Mouse (Mus musculus) forelimb bud, embryonic 11.5 days (tissue): ENCODE measurements around the gene Tk2.
"Not testable (repeated sequence)": the region's sequence is repeated elsewhere in the genome, so short reads cannot be mapped to it uniquely, and the experiment has no call there.

Experiments used
- DNase-seq: peaks from one replicate; pipeline ENCODE4 v3.0.0-alpha.2; 2012; ENCODE audit warnings: low read depth, low spot score

The Tk2 gene

DNA sequence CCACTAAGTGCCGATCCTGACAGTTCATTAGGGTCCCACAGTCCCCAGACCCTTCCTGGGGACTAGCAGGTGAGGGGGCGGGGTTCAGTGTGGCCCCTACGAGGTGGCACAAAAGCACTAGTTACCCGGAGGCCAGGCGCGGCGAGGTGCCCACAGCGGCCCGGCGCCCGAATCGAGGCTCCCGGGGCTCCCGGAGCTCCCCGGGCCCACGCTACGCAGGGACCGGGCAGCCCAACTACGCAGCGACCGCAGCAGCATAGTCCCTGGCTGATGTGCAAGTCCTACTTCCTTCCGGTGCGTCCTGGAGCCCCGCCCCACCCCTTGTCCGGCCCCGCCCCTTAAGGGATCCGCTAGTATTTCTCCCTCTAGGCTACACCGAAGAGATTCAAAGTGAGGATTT is at the start of gene Tk2:
TSS of gene Tk2 (minus strand) at position 283 of the 400 bp plus-strand sequence.
- peak; percentile 58 for DNase-seq

GRCm38 (mm10) chr8:104294396-104294795 is 46.0 kb upstream of the Tk2 start:
- DNase-seq: no peak

- not testable (repeated sequence) for DNase-seq
These were observed 44.7 kb upstream of the Tk2 start, which contains the start of gene Cmtm2a for GRCm38 (mm10) chr8:104293081-104293480. TSS of gene Cmtm2a (minus strand) at chr8:104293181.

GRCm38 (mm10) chr8:104268937-104269440 is 20.6 kb upstream of the Tk2 start:
- DNase-seq: no peak

DNA sequence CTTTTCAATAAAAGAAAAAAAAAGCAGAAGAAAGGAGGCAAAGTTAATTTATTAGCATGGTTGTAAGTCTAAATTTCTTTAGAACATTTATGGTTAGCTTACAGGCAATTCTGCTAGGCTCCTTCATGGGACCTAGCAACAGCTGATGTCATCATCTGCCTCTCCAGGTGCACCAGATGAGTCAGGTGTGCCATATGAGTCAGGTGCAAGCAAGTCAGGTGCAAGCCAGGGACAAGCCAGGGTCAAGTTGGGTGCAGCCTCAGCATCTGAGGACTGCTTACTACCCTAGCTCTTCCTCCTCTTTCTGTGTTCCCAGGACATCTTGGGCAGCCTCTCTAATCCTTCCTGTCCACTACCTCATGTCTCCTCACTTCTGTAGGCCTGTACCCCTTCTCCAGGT is 20.0 kb upstream of the Tk2 start:
- no peak for DNase-seq

DNA sequence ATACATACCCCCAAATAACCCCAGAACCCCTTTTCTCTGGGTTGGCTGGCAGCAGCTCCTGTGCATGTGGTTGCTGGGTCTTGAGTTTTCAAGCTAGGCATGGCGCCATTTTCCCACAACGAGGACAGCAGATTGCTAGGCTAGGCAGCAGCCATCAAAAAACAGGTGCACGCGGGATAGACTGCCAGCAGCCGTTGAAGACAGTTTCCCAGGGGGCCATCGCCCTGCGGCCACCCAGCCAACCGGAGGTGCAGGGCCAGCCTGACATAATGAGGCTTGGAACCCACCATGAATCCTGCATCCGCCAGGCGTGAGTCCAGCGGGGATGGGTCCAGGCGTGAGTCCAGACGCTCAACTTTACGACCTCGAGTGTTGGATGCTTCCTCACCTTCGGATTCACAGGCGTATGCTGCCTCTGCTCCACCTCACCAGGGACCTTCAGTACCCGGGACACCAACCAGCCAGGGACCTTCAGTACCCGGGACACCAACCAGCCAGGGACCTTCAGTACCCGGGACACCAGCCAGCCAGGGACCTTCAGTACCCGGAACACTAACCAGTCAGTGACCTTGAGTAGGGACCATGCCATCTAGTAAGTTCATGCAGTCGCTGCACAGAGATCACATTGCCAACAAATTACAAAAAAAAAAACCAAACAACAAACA is 16.0 kb upstream of the Tk2 start:
- DNase-seq: not testable (repeated sequence)

DNA sequence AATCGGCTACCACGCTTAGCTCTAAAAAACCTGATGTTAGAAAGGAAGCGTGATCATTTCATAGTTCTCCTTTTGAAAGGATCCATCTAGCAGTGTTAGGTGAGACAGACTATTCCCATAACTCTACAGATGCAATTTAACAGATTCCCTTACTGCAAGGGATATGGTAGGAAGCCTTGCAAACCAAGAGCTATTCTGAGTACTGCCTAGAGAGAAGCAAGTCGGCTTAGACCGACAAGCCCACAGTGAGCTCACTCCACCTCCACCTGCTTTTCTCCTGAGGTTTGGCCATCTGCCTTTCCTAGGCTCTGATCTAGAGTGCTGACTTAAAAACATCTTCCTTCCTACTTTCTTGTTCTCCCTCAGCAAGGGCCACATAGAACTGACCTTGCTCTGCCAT is 13.4 kb upstream of the Tk2 start:
- not testable (repeated sequence) for DNase-seq

GRCm38 (mm10) chr8:104253016-104253415 is 4.7 kb upstream of the Tk2 start:
- DNase-seq: peak; percentile 9

GRCm38 (mm10) chr8:104251461-104251860 is 3.1 kb upstream of the Tk2 start:
- peak; percentile 6 for DNase-seq

GRCm38 (mm10) chr8:104250439-104251367 is 2.3 kb upstream of the Tk2 start, which contains the start of gene Cklf:
TSS of gene Cklf (plus strand) at chr8:104250861.
- peak; percentile 97 for DNase-seq

DNA sequence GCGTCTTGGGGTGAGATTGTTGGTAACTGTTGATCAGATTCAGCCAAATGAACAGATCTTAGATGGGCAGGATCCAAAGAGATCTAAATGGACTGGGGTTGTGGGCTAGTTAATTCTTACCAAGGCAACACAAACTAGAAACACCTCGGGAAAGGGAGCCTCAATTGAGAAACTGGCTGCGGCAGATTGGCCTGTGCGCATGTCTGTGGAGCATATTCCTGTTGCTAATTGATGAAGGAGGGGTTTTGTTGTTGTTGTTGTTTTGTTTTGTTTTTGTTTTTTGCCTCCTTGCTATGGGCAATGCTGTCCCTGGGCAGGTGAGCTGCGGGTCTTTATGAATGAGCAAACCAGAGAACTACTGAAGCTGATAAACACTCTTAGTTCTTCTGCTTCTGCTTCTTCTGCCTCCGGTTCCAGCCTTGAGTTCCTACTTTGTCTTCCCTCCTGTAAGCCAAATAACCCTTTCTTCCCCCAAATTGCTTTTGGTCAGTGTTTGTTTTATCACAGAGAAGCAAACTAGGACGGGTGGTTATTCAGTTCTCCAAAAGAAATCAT is 1.2 kb upstream of the Tk2 start:
- DNase-seq: no peak

- DNase-seq: peak; percentile 5
These were observed 466 bp downstream of the Tk2 start for GRCm38 (mm10) chr8:104247908-104248275.

DNA sequence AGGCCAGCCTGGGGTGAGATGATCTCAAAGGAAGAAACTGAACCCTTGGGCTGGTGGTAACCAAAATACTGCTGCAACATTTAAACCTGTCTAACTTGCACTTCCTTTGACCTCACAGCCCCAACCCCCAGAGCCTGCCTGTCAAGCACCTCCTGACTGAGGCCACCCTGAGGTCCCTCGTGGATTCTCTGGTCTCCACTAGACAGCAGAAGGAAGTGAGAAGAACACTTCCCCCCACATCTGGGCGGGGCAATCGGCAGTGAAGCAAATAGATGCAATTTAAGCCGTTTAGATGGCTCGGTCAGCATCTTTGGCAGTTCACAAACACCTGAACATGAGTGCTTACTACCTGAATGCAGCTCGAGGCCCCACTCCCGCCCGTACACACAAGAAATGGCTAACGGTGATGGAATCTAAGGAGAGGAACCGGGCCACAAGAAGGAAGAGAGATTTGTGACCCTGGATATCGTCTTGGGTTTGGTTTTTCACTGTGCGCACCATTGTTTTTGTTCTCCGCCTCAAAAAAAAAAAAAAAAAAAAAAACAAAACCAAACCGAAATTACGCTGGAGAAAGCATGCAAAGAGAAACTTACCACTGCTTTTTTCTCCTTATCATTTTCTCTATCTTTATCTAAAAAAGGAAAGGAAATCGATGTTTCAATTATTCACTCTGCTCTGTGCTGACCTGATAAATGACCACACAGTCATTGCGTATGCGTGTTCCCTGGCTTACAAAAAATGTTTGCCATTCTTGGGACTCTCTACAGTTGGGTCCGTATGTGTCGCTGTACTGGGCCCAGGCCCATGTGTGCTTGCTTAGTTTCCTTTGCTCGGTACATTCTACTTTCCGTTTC is 1.1 kb downstream of the Tk2 start:
- DNase-seq: no peak

DNA sequence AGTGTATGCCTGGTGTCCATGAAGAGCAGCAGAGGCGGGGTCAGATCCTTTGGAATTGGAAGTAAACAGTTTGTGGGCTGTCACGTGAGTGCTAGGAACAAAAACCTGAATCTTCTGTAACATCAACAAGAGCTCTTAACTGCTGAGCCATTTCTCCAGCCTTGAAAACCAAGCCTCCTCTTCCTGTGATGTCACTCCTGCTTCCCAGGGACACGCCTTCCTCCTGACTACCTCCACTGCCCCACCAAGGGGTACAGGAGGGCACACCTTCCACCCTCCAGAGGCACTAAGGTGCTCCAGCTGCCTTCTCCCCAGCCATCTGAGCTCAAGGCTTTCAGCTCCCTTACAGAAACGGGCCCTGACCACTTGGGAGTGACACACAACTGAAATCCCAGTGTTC is 1.7 kb downstream of the Tk2 start:
- DNase-seq: no peak

- no peak for DNase-seq
These were observed 6.2 kb downstream of the Tk2 start for GRCm38 (mm10) chr8:104242038-104242644.

DNA sequence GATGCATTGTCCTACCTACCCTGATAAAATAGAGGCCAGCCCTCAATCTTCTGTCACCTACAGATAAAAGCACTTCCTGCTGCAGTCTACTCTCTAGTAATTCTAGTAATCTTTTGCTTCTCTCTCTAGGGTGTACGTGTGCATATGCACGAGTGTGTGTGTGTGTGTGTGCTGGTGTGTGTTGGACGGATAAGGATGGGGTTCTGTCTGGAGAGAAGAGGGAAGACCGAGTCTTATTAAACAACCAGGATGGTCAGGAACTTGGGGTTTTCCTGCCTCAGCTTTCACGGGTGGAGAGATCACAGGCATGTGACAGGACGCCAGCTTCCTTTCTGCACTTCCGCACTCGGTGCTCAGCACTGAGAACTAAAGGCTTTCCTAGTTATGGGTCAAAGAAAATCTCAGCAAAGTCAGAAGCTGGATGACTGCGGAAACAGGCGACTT is 8.9 kb downstream of the Tk2 start:
- DNase-seq: no peak

GRCm38 (mm10) chr8:104234573-104234972 is 13.8 kb downstream of the Tk2 start:
- DNase-seq: no peak

- DNase-seq: no peak
These were observed 15.4 kb downstream of the Tk2 start for GRCm38 (mm10) chr8:104232919-104233318.

- DNase-seq: no peak
These were observed 16.3 kb downstream of the Tk2 start for GRCm38 (mm10) chr8:104232039-104232438.

DNA sequence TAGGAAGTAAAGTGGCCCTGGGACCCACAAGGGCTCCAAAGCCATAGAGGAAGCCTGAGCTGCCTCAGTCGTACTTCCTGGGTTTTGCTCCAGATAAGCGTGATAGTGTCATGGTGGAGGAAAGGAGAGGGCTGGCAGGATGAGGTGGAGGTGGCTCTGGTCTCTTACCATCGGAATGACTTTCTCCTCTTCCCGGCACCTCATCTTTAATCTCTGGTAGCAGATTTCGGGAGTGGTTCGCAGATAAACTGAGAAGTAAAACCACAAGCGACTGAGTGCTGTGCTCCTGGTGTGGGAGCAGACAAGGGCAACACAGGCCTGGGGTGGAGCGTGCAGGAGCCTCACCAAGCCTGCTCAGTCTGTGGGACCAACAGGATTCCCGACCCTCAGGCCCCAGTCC is 18.0 kb downstream of the Tk2 start:
- no peak for DNase-seq

GRCm38 (mm10) chr8:104227048-104227447 is 21.3 kb downstream of the Tk2 start:
- DNase-seq: no peak
